Mouse (Mus musculus): ENCODE measurements at regions not wholly inside any gene's neighbourhood (a gene's known extent, or its start where the extent isn't known, plus 50 kb on each side); places are given as distances from the start of the nearest gene placed in this dataset.

GRCm38 (mm10) chr17:45828284-45828824 is 94.7 kb upstream of the 1600014C23Rik start:
- no peak for DNase-seq (ENCODE audit: low read depth, low spot score)

- no peak for DNase-seq (ENCODE audit: low read depth, low spot score)
These were observed 91.3 kb upstream of the 1600014C23Rik start for GRCm38 (mm10) chr17:45824977-45825376.

- DNase-seq (ENCODE audit: low read depth, low spot score) = no peak
These were observed 89.9 kb upstream of the 1600014C23Rik start for GRCm38 (mm10) chr17:45823501-45823900.

- no peak for DNase-seq (ENCODE audit: low read depth, low spot score)
These were observed 88.8 kb upstream of the 1600014C23Rik start for GRCm38 (mm10) chr17:45822427-45822826.

- no peak for DNase-seq (ENCODE audit: low read depth, low spot score)
These were observed 87.7 kb upstream of the 1600014C23Rik start for GRCm38 (mm10) chr17:45821356-45821755.

- no peak for DNase-seq (ENCODE audit: low read depth, low spot score)
These were observed 85.5 kb upstream of the 1600014C23Rik start for GRCm38 (mm10) chr17:45819143-45819542.

GRCm38 (mm10) chr17:45816566-45816965 is 82.9 kb upstream of the 1600014C23Rik start:
- DNase-seq (ENCODE audit: low read depth, low spot score) = no peak

GRCm38 (mm10) chr17:45815833-45816232 is 82.2 kb upstream of the 1600014C23Rik start:
- DNase-seq (ENCODE audit: low read depth, low spot score) = no peak

- DNase-seq (ENCODE audit: low read depth, low spot score) = no peak
These were observed 81.7 kb upstream of the 1600014C23Rik start for GRCm38 (mm10) chr17:45815341-45815740.

GRCm38 (mm10) chr17:45814586-45814985 is 80.9 kb upstream of the 1600014C23Rik start:
- DNase-seq (ENCODE audit: low read depth, low spot score) = no peak

GRCm38 (mm10) chr17:45813956-45814355 is 80.3 kb upstream of the 1600014C23Rik start:
- DNase-seq (ENCODE audit: low read depth, low spot score) = no peak

- no peak for DNase-seq (ENCODE audit: low read depth, low spot score)
These were observed 78.8 kb upstream of the 1600014C23Rik start for GRCm38 (mm10) chr17:45812289-45812955.

GRCm38 (mm10) chr17:45811632-45812221 is 78.1 kb upstream of the 1600014C23Rik start:
- DNase-seq (ENCODE audit: low read depth, low spot score) = no peak

GRCm38 (mm10) chr17:45809728-45810127 is 76.1 kb upstream of the 1600014C23Rik start:
- DNase-seq (ENCODE audit: low read depth, low spot score) = no peak

GRCm38 (mm10) chr17:45808374-45808773 is 74.7 kb upstream of the 1600014C23Rik start:
- DNase-seq (ENCODE audit: low read depth, low spot score) = no peak

- DNase-seq (ENCODE audit: low read depth, low spot score) = no peak
These were observed 73.8 kb upstream of the 1600014C23Rik start for GRCm38 (mm10) chr17:45807452-45807851.

- DNase-seq (ENCODE audit: low read depth, low spot score) = no peak
These were observed 73.2 kb upstream of the 1600014C23Rik start for GRCm38 (mm10) chr17:45806831-45807230.

- DNase-seq (ENCODE audit: low read depth, low spot score) = no peak
These were observed 72.8 kb upstream of the 1600014C23Rik start for GRCm38 (mm10) chr17:45806430-45806829.

GRCm38 (mm10) chr17:45805471-45806082 is 71.9 kb upstream of the 1600014C23Rik start:
- peak; percentile 24 for DNase-seq (ENCODE audit: low read depth, low spot score)

- no peak for DNase-seq (ENCODE audit: low read depth, low spot score)
These were observed 69.7 kb upstream of the 1600014C23Rik start for GRCm38 (mm10) chr17:45803331-45803730.

- DNase-seq (ENCODE audit: low read depth, low spot score) = no peak
These were observed 68.8 kb upstream of the 1600014C23Rik start for GRCm38 (mm10) chr17:45802439-45802838.

- DNase-seq (ENCODE audit: low read depth, low spot score) = no peak
These were observed 66.1 kb upstream of the 1600014C23Rik start for GRCm38 (mm10) chr17:45799725-45800124.

- DNase-seq (ENCODE audit: low read depth, low spot score) = no peak
These were observed 65.4 kb upstream of the 1600014C23Rik start for GRCm38 (mm10) chr17:45798996-45799395.

Measured in embryo, embryonic 11.5 days (tissue).